Comparison of ENCODE assay signal across 1 mouse cellular context in genomic region chr17:66485742-66486141, GRCm38 (mm10).
TF ChIP-seq lines count a peak whose summit lies in the region.

No protein-coding gene starts in this region.

TF ChIP-seq in CH12.LX, 34 proteins besides CTCF, POLR2A, EP300 and RAD21 (continued from another document):
- no peak for TF ChIP-seq MEF2A (IDR thresholded peaks at IDR 0.05; ENCODE audit: borderline replicate concordance, low read depth, low read length)
